Mouse (Mus musculus) liver, adult 10 weeks (tissue): ENCODE results near the gene Olfr391-ps. TPM values are rescaled to one million over a fixed set of nuclear protein-coding genes. Genes with fewer than 3 reads are reported as not detected.

ENCODE experiments used
- polyA plus RNA-seq: library from polyadenylated mRNA; stranded (reverse); fragments of 350-450 nt; fragmentation: Illumina TruSeq; extraction: RNeasy Lipid Tissue Mini Kit (QIAGEN cat#74804); gene quantifications from one replicate; pipeline ENCODE4 v1.2.3, GENCODE M21; 2014; ENCODE audit warnings: low read depth, low replicate concordance

Gene Olfr391-ps
- not detected for polyA plus RNA-seq

GRCm38 (mm10) chr11:73802952-73803351, at the start of gene Olfr391-ps:
Gene Olfr391-ps (minus strand): TSS chr11:73803052.

GRCm38 (mm10) chr11:73851354-73851753, 48.5 kb upstream of the Olfr391-ps start, which contains the start of gene Olfr393:
Gene Olfr393 (minus strand): TSS chr11:73851454.

GRCm38 (mm10) chr11:73816949-73817348, 14.1 kb upstream of the Olfr391-ps start, which contains the start of gene Olfr392:
Gene Olfr392 (minus strand): TSS chr11:73817049.

GRCm38 (mm10) chr11:73782664-73783063, 20.2 kb downstream of the Olfr391-ps start, which contains the start of gene Olfr390:
Gene Olfr390 (plus strand): TSS chr11:73782964.

GRCm38 (mm10) chr11:73780613-73781012, 22.2 kb downstream of the Olfr391-ps start, which contains the start of gene Olfr389:
Gene Olfr389 (minus strand): TSS chr11:73780713.

Other genes with a start within 250 kb of the Olfr391-ps start
- gene Olfr385, start 210.0 kb downstream of the Olfr391-ps start, polyA plus RNA-seq, result not detected
- gene Olfr384, start 204.5 kb downstream of the Olfr391-ps start, polyA plus RNA-seq, result not detected
- not detected for gene Zfp735, start 114.3 kb downstream of the Olfr391-ps start, polyA plus RNA-seq
- gene Olfr389, start 22.3 kb downstream of the Olfr391-ps start, polyA plus RNA-seq, result not detected
- not detected for gene Olfr390, start 20.1 kb downstream of the Olfr391-ps start, polyA plus RNA-seq
- not detected for gene Olfr392, start 14.0 kb upstream of the Olfr391-ps start, polyA plus RNA-seq
- not detected for gene Olfr393, start 48.4 kb upstream of the Olfr391-ps start, polyA plus RNA-seq
- gene Olfr394, start 87.7 kb upstream of the Olfr391-ps start, polyA plus RNA-seq, result not detected
- not detected for gene Olfr395, start 106.2 kb upstream of the Olfr391-ps start, polyA plus RNA-seq
- gene Olfr23, start 133.6 kb upstream of the Olfr391-ps start, polyA plus RNA-seq, result not detected
- not detected for gene Olfr397, start 157.8 kb upstream of the Olfr391-ps start, polyA plus RNA-seq
- not detected for gene Olfr398, start 187.4 kb upstream of the Olfr391-ps start, polyA plus RNA-seq